Mouse (Mus musculus) embryonic facial prominence, embryonic 11.5 days (tissue): Measurements from ENCODE around the gene Cacnb1. TPM values are rescaled to one million over a fixed set of nuclear protein-coding genes. Genes with fewer than 3 reads are reported as not detected.

ENCODE experiments used
- ATAC-seq: fragments of 200-750 bp; cut with Nextera tagmentation; replicated peaks from 2 replicates; pipeline ENCODE4 v1.8.0; 2017; ENCODE audit warnings: low read depth; ENCODE audit not compliant: insufficient number of reproducible peaks, low FRiP score, low TSS enrichment
- DNase-seq: peaks from one replicate; pipeline ENCODE4 v3.0.0-alpha.2; 2015; ENCODE audit warnings: low spot score
- H3K27ac ChIP-seq: fragments of 300-500 bp; sonication (generic); replicated peaks from 2 replicates; pipeline ENCODE4 v1.5.1; 2014; ENCODE audit warnings: mild to moderate bottlenecking, low read depth, low read length, control low read depth
- H3K27me3 ChIP-seq: fragments of 300-500 bp; sonication (generic); 2 replicates; pipeline ENCODE4 v1.6.1; 2014; ENCODE audit warnings: mild to moderate bottlenecking, low read length, moderate library complexity, mixed read lengths; ENCODE audit not compliant: control insufficient read depth, insufficient read depth
- H3K36me3 ChIP-seq: fragments of 300-500 bp; sonication (generic); replicated peaks from 2 replicates; pipeline ENCODE4 v1.6.1; 2014; ENCODE audit warnings: low read depth, mild to moderate bottlenecking, low read length, moderate library complexity, mixed read lengths; ENCODE audit not compliant: control insufficient read depth, insufficient read depth
- H3K4me1 ChIP-seq: fragments of 300-500 bp; sonication (generic); 2 replicates; pipeline ENCODE4 v1.6.1; 2014; ENCODE audit warnings: low read length, mixed read lengths; ENCODE audit not compliant: control insufficient read depth, insufficient read depth
- H3K4me2 ChIP-seq: fragments of 300-500 bp; sonication (generic); 2 replicates; pipeline ENCODE4 v1.6.1; 2014; ENCODE audit warnings: low read depth, mild to moderate bottlenecking, control low read depth, low read length, moderate library complexity
- H3K4me3 ChIP-seq: fragments of 300-500 bp; sonication (generic); 2 replicates; pipeline ENCODE4 v1.5.1; 2014; ENCODE audit warnings: low read depth, low read length, control low read depth
- H3K9ac ChIP-seq: fragments of 300-500 bp; sonication (generic); replicated peaks from 2 replicates; pipeline ENCODE4 v1.6.1; 2014; ENCODE audit warnings: mild to moderate bottlenecking, control low read depth, low read length
- H3K9me3 ChIP-seq: fragments of 300-500 bp; sonication (generic); replicated peaks from 2 replicates; pipeline ENCODE4 v1.6.1; 2016; ENCODE audit warnings: mild to moderate bottlenecking, low read length, inconsistent platforms, mixed read lengths; ENCODE audit not compliant: control insufficient read depth
- WGBS: fragments of 180-500 bp; shearing (Covaris S2); extraction: QIAGEN DNeasy Blood & Tissue Kit; methylation state at CpG from one replicate; pipeline ENCODE4 v1.1.7; 2014; 5-methylcytosine and 5-hydroxymethylcytosine counted together
- polyA plus RNA-seq: library from polyadenylated mRNA; unstranded; fragments of >200 nt; fragmentation: Nextera tagmentation; extraction: Ambion mirVana; gene quantifications from 2 replicates; pipeline ENCODE4 v1.2.1, GENCODE M21; 2014

Gene Cacnb1
- polyA plus RNA-seq, 1 experiment from 2014 or later: 6.5 TPM

DNA sequence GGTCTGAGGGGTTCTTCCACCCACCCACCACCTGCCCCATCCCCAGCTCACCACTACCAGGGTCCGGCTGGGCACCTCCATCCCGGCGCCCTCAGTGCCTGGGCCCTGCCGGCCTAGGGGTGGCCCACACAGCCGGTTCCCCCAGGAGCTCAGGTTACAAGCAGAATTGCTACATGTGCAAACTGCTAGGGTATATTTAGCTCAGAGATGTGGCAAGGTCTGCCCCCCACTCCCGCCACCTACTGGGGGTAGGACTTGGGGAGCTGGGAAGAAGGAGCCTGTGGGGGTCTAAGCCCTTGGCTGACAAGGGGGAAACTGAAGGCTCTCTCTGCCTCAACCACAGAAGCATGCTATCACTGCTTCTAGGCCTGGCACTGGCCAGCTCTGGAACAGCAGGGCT, 4.6 kb downstream of the Cacnb1 start:
- H3K36me3 ChIP-seq: no peaks in the 10 kb centered on the region
- WGBS: 62% methylated on average over 6 of the region's 6 CpGs
- H3K9me3 ChIP-seq: no peaks in the 10 kb centered on the region
- no peak overlapping the region for H3K4me2 ChIP-seq
- ATAC-seq (no peak), DNase-seq (no peak)
- H3K4me1 ChIP-seq: peaks cover 14% of the 10 kb centered on the region
- H3K4me3 ChIP-seq: no peak overlapping the region
- H3K9ac ChIP-seq: no peak overlapping the region
- no peaks in the 10 kb centered on the region for H3K27me3 ChIP-seq
- H3K27ac ChIP-seq: no peak overlapping the region

- DNase-seq: no peak
- Histone ChIP-seq H3K9me3 (no peaks in the 10 kb centered on the region), H3K9ac (no peak overlapping the region), H3K4me2 (no peak overlapping the region), H3K4me3 (no peak overlapping the region), H3K27me3 (no peaks in the 10 kb centered on the region), H3K4me1 (peaks cover 14% of the 10 kb centered on the region), H3K36me3 (no peaks in the 10 kb centered on the region), H3K27ac (no peak overlapping the region)
- no peak for ATAC-seq
- WGBS: 68% methylated on average over 4 of the region's 4 CpGs
These were observed 6.0 kb downstream of the Cacnb1 start for GRCm38 (mm10) chr11:98016824-98017223.

DNA sequence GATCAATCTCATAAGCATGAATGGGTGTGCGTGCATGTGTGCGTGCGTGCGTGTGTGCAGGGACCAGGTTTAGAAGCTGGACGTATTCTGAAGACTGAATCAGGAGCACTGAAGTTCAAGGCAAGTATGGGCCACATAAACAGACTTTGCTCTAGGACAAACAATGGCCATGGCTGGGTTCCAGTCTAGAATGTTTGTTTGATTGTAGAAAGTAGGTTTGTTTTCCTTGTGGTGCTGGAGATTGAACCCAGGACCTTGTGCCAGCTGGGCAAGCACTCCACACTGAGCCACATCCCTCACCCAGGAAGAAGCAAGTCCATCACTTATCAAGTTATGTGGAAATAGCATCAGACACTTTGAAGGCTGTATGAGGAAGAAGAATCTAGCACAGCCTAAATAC, 6.7 kb downstream of the Cacnb1 start:
- WGBS: 93% methylated on average over 5 of the region's 5 CpGs
- H3K36me3 ChIP-seq: no peaks in the 10 kb centered on the region
- no peaks in the 10 kb centered on the region for H3K27me3 ChIP-seq
- no peaks in the 10 kb centered on the region for H3K9me3 ChIP-seq
- no peak overlapping the region for H3K4me2 ChIP-seq
- H3K4me3 ChIP-seq: no peak overlapping the region
- H3K4me1 ChIP-seq: peaks cover 12% of the 10 kb centered on the region
- no peak overlapping the region for H3K27ac ChIP-seq
- no peak for DNase-seq
- no peak for ATAC-seq
- no peak overlapping the region for H3K9ac ChIP-seq

GRCm38 (mm10) chr11:98012831-98013230, 10.0 kb downstream of the Cacnb1 start:
- no peak overlapping the region for H3K4me2 ChIP-seq
- H3K4me3 ChIP-seq: no peak overlapping the region
- no peak overlapping the region for H3K9ac ChIP-seq
- no peaks in the 10 kb centered on the region for H3K36me3 ChIP-seq
- H3K9me3 ChIP-seq: no peaks in the 10 kb centered on the region
- DNase-seq (no peak), ATAC-seq (no peak)
- no peaks in the 10 kb centered on the region for H3K27me3 ChIP-seq
- no peaks in the 10 kb centered on the region for H3K4me1 ChIP-seq
- WGBS: 85% methylated on average over 10 of the region's 10 CpGs
- no peak overlapping the region for H3K27ac ChIP-seq

GRCm38 (mm10) chr11:98011716-98012115, 11.1 kb downstream of the Cacnb1 start:
- Histone ChIP-seq H3K27ac (no peak overlapping the region), H3K27me3 (no peaks in the 10 kb centered on the region), H3K9me3 (no peaks in the 10 kb centered on the region), H3K4me3 (no peak overlapping the region), H3K9ac (no peak overlapping the region), H3K4me1 (no peaks in the 10 kb centered on the region), H3K36me3 (no peaks in the 10 kb centered on the region), H3K4me2 (no peak overlapping the region)
- DNase-seq (no peak), ATAC-seq (no peak)
- WGBS: 70% methylated on average over 9 of the region's 9 CpGs

DNA sequence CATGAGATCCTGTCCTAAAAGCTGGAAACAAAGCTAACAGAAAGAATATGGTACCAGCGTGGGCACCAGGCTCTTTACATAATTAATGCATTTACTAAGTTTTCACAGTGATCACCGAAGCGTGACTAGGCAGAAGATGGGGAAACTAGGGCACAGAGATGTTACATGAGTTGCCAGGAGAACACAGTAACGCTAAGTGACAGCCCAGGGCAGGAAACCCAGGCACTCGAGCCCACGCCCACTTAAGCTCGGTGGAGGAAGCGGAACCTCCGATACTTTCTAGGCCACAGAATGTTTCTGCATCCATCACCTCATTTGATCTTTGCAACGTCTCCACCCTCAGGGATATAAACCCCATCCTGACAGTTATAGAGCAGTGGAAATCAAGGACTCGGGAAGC, 14.7 kb downstream of the Cacnb1 start:
- 88% methylated on average over 11 of the region's 11 CpGs for WGBS
- no peak overlapping the region for H3K9ac ChIP-seq
- H3K27me3 ChIP-seq: peaks cover under 1% of the 10 kb centered on the region; the same call in 1 of the 2 replicates
- peaks cover 3% of the 10 kb centered on the region; the same call in 1 of the 2 replicates for H3K36me3 ChIP-seq
- no peaks in the 10 kb centered on the region for H3K9me3 ChIP-seq
- no peak overlapping the region for H3K27ac ChIP-seq
- no peak overlapping the region for H3K4me2 ChIP-seq
- DNase-seq (no peak), ATAC-seq (no peak)
- peaks cover 1% of the 10 kb centered on the region; the same call in 1 of the 2 replicates for H3K4me1 ChIP-seq
- H3K4me3 ChIP-seq: no peak overlapping the region

GRCm38 (mm10) chr11:98005686-98006085, 17.1 kb downstream of the Cacnb1 start:
- Histone ChIP-seq H3K27me3 (peaks cover 8% of the 10 kb centered on the region; the same call in 1 of the 2 replicates), H3K4me2 (no peak overlapping the region), H3K4me1 (peaks cover 4% of the 10 kb centered on the region; the same call in 1 of the 2 replicates), H3K9ac (no peak overlapping the region), H3K27ac (no peak overlapping the region), H3K9me3 (no peaks in the 10 kb centered on the region), H3K36me3 (peaks cover 3% of the 10 kb centered on the region; the same call in 1 of the 2 replicates), H3K4me3 (no peak overlapping the region)
- WGBS: 78% methylated on average over 10 of the region's 10 CpGs
- DNase-seq: no peak
- no peak for ATAC-seq

DNA sequence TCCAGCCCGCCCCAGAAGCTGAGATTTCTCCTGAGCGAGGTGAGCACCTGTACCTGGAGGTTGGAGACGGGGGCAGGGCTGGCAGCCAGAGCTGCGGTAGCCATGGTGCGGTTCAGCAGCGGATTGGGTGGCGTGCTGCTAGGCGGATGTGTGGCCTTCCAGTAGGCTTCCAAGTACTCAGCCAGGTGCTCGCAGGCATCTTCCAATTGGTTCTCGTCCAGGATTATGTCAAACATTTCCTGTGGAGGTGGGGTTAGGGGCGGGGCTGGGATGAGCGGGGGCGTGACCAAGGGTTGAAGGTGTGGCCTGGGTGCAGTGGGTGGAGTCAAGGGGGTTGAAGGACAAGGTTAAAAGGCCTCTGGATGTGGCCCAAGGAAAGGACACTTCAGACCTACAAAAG, 17.8 kb downstream of the Cacnb1 start:
- H3K9me3 ChIP-seq: no peaks in the 10 kb centered on the region
- no peak overlapping the region for H3K4me2 ChIP-seq
- peaks cover 8% of the 10 kb centered on the region; the same call in 1 of the 2 replicates for H3K27me3 ChIP-seq
- no peak overlapping the region for H3K4me3 ChIP-seq
- ATAC-seq: no peak
- no peak overlapping the region for H3K27ac ChIP-seq
- H3K36me3 ChIP-seq: peaks cover 3% of the 10 kb centered on the region; the same call in 1 of the 2 replicates
- 28% methylated on average over 13 of the region's 13 CpGs for WGBS
- no peak for DNase-seq
- peaks cover 4% of the 10 kb centered on the region; the same call in 1 of the 2 replicates for H3K4me1 ChIP-seq
- H3K9ac ChIP-seq: no peak overlapping the region
